Mouse (Mus musculus) liver, adult 2 months (tissue): ENCODE data around the gene Scaf11. TPM values are rescaled to one million over a fixed set of nuclear protein-coding genes. Genes with fewer than 3 reads are reported as not detected.
A peak's percentile ranks its signal among the peaks of the same experiment; 100 is the strongest.

Experiments used
- DNase-seq: peaks from one replicate; pipeline ENCODE4 v3.0.0-alpha.2; 2011; ENCODE audit warnings: low read depth, low spot score; ENCODE audit errors: extremely low read depth
- H3K27ac ChIP-seq: fragments of 200-500 bp; replicated peaks from 2 replicates; pipeline ENCODE4 v1.5.1; 2012; ENCODE audit warnings: low read depth, mild to moderate bottlenecking, control low read depth, inconsistent platforms, low read length; ENCODE audit not compliant: insufficient read depth
- H3K27me3 ChIP-seq: fragments of 200-500 bp; 2 replicates; pipeline ENCODE4 v1.6.1; 2012; ENCODE audit warnings: mild to moderate bottlenecking, moderate library complexity, low read length, inconsistent platforms; ENCODE audit not compliant: control insufficient read depth, insufficient read depth
- H3K36me3 ChIP-seq: fragments of 200-500 bp; 2 replicates; pipeline ENCODE4 v1.6.1; 2012; ENCODE audit warnings: low read length, inconsistent platforms; ENCODE audit not compliant: control insufficient read depth, insufficient read depth
- H3K4me1 ChIP-seq: fragments of 200-500 bp; 2 replicates; pipeline ENCODE4 v1.6.1; 2011; ENCODE audit warnings: low read length; ENCODE audit not compliant: control insufficient read depth, insufficient read depth
- H3K4me3 ChIP-seq: fragments of 200-500 bp; 2 replicates; pipeline ENCODE4 v1.5.1; 2011; ENCODE audit warnings: low read depth, mild to moderate bottlenecking, control low read depth, low read length, moderate library complexity; ENCODE audit not compliant: insufficient read depth
- H3K79me2 ChIP-seq: fragments of 200-500 bp; 2 replicates; pipeline ENCODE4 v1.6.1; 2012; ENCODE audit warnings: inconsistent platforms, mild to moderate bottlenecking, low read length, moderate library complexity; ENCODE audit not compliant: control insufficient read depth, insufficient read depth
- H3K9ac ChIP-seq: fragments of 200-500 bp; 2 replicates; pipeline ENCODE4 v1.6.1; 2012; ENCODE audit warnings: low read depth, mild to moderate bottlenecking, control low read depth, inconsistent platforms, low read length
- CTCF ChIP-seq: fragments of 200-500 bp; IDR thresholded peaks from 2 replicates; pipeline ENCODE4 v1.5.1; 2011; ENCODE audit warnings: low read depth, low read length, control low read depth
- POLR2A ChIP-seq: fragments of 200-500 bp; IDR thresholded peaks from 2 replicates; pipeline ENCODE4 v1.6.1; 2011; ENCODE audit warnings: low read length, control low read depth; ENCODE audit not compliant: insufficient read depth; ENCODE audit errors: extremely low read depth
- WGBS: fragments of 180-500 bp; shearing (Covaris S2); methylation state at CpG from one replicate; pipeline ENCODE4 v1.1.7; 2018; 5-methylcytosine and 5-hydroxymethylcytosine counted together
- polyA plus RNA-seq: library from polyadenylated mRNA; depleted of rRNA; stranded (reverse); fragments of >200 nt; gene quantifications from 2 replicates; pipeline ENCODE4 v1.2.3, GENCODE M21; 2012; rRNA removed
- total RNA-seq: library from RNA; depleted of rRNA; stranded (reverse); fragments of >200 nt; gene quantifications from 2 replicates; pipeline ENCODE4 v1.2.3, GENCODE M21; 2014; rRNA removed

Scaf11 gene
- total and polyA plus RNA-seq, 2 experiments, result 12.1 to 29.2 TPM

- H3K79me2 ChIP-seq, result no peaks in the 10 kb centered on the region; the same call in 1 of the 2 replicates
- peak; percentile 99 for DNase-seq
- 40% methylated on average over 18 of the region's 18 CpGs for WGBS
- H3K4me3 ChIP-seq, result peak overlapping the region; percentile 61; the same call in 1 of the 2 replicates
- H3K4me1 ChIP-seq, result peaks cover 15% of the 10 kb centered on the region
- peaks cover 19% of the 10 kb centered on the region for H3K36me3 ChIP-seq
- TF ChIP-seq CTCF (no peak), POLR2A (no peak)
- peak overlapping the region; percentile 76 for H3K27ac ChIP-seq
- 0 out of 2 replicates have a peak overlapping the region, but pooled peaks have one; percentile 56 for H3K9ac ChIP-seq
- H3K27me3 ChIP-seq, result no peaks in the 10 kb centered on the region
These were observed 89.3 kb downstream of the Scaf11 start for GRCm38 (mm10) chr15:96371311-96371710.

DNA sequence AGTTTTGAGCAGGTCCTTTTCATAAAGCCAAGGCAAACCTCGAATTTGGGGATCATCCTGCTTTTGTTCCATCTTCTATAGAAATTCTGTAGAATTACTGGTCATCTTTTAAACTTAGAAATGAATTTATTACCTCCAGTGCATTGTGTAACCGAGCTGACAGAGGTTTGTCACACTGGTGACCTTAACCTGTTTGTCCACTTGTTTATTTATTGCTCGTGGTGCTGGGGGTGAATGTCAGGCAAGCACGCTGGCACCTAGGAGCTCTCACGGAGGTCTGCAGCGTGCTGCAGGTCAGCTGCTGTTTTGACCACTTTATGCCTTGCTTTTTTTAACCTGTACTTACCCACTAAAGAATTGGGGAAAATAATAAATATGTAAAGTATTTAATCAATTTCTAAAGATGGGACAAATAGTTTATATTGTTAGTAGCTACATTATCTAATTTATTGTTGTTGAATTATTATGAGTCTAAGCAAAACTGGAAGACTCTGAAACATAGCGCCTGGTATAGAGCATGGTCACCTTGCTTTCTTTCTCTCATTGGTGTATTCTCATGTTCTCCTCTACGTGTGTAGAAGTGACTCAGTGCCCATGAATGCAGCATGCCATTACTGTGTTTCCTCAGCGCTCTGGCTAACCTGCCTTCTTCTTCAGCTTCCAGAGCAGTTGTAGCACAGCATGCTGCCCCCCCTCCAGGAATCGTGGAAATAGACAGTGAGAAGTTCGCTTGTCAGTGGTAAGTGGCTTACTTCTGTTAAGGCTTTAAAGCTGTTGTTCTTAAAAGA, 94.3 kb downstream of the Scaf11 start:
- H3K9ac ChIP-seq, result no peak overlapping the region
- peaks cover 41% of the 10 kb centered on the region for H3K36me3 ChIP-seq
- no peak overlapping the region for H3K4me3 ChIP-seq
- 58% methylated on average over 11 of the region's 11 CpGs for WGBS
- DNase-seq, result peak; percentile 81
- no peaks in the 10 kb centered on the region for H3K27me3 ChIP-seq
- H3K79me2 ChIP-seq, result no peaks in the 10 kb centered on the region; the same call in 1 of the 2 replicates
- H3K27ac ChIP-seq, result no peak overlapping the region
- peaks cover 13% of the 10 kb centered on the region for H3K4me1 ChIP-seq
- TF ChIP-seq CTCF, result no peak
- TF ChIP-seq POLR2A, result no peak

GRCm38 (mm10) chr15:96365351-96365750, 95.3 kb downstream of the Scaf11 start:
- Histone ChIP-seq H3K36me3 (peaks cover 46% of the 10 kb centered on the region), H3K9ac (no peak overlapping the region), H3K27me3 (no peaks in the 10 kb centered on the region), H3K79me2 (no peaks in the 10 kb centered on the region; the same call in 1 of the 2 replicates), H3K4me3 (no peak overlapping the region), H3K4me1 (peaks cover 12% of the 10 kb centered on the region), H3K27ac (no peak overlapping the region)
- 36% methylated on average over 3 of the region's 3 CpGs for WGBS
- no peak for TF ChIP-seq POLR2A
- no peak for TF ChIP-seq CTCF
- peak; percentile 76 for DNase-seq

Other genes with a start within 250 kb of the Scaf11 start
- gene Arid2, start 173.3 kb downstream of the Scaf11 start, total RNA-seq, result 10.4 and 12.6 TPM in 2 replicates
- 4.1 and 4.8 TPM in 2 replicates for gene Arid2, start 173.3 kb downstream of the Scaf11 start, polyA plus RNA-seq
- 0.74 and 0.87 TPM in 2 replicates for gene Slc38a1, start 182.1 kb upstream of the Scaf11 start, total RNA-seq
- 0.31 and 2.0 TPM in 2 replicates for gene Slc38a1, start 182.1 kb upstream of the Scaf11 start, polyA plus RNA-seq
- 73.9 and 85.1 TPM in 2 replicates for gene Slc38a2, start 238.9 kb upstream of the Scaf11 start, total RNA-seq
- gene Slc38a2, start 238.9 kb upstream of the Scaf11 start, polyA plus RNA-seq, result 22.1 and 22.5 TPM in 2 replicates